Mouse (Mus musculus) forebrain, embryonic 12.5 days (tissue): ENCODE data around the gene Ints7. TPM values are rescaled to one million over a fixed set of nuclear protein-coding genes. Genes with fewer than 3 reads are reported as not detected.

Experiments used
- ATAC-seq: fragments of 200-750 bp; cut with Nextera tagmentation; 2 replicates; pipeline ENCODE4 v1.8.0; 2017; ENCODE audit warnings: moderate TSS enrichment; ENCODE audit not compliant: low FRiP score
- H3K27ac ChIP-seq: fragments of 300-500 bp; sonication (generic); 2 replicates; pipeline ENCODE4 v1.5.1; 2016; ENCODE audit warnings: mild to moderate bottlenecking
- H3K27me3 ChIP-seq: fragments of 300-500 bp; sonication (generic); 2 replicates; pipeline ENCODE4 v1.6.1; 2016; ENCODE audit warnings: mild to moderate bottlenecking
- H3K36me3 ChIP-seq: fragments of 300-500 bp; sonication (generic); replicated peaks from 2 replicates; pipeline ENCODE4 v1.6.1; 2016; ENCODE audit warnings: mild to moderate bottlenecking
- H3K4me1 ChIP-seq: fragments of 300-500 bp; sonication (generic); 2 replicates; pipeline ENCODE4 v1.6.1; 2016
- H3K4me2 ChIP-seq: fragments of 300-500 bp; sonication (generic); 2 replicates; pipeline ENCODE4 v1.6.1; 2016; ENCODE audit warnings: mild to moderate bottlenecking, moderate library complexity
- H3K4me3 ChIP-seq: fragments of 300-500 bp; sonication (generic); replicated peaks from 2 replicates; pipeline ENCODE4 v1.5.1; 2016; ENCODE audit warnings: mild to moderate bottlenecking
- H3K9ac ChIP-seq: fragments of 300-500 bp; sonication (generic); 2 replicates; pipeline ENCODE4 v1.6.1; 2016; ENCODE audit warnings: mild to moderate bottlenecking
- H3K9me3 ChIP-seq: fragments of 300-500 bp; sonication (generic); 2 replicates; pipeline ENCODE4 v1.6.1; 2016
- WGBS: fragments of 180-500 bp; shearing (Covaris S2); methylation state at CpG from one replicate; pipeline ENCODE4 v1.1.7; 2016; 5-methylcytosine and 5-hydroxymethylcytosine counted together
- polyA plus RNA-seq: library from polyadenylated mRNA; unstranded; fragments of >200 nt; fragmentation: Nextera tagmentation; extraction: Ambion mirVana; gene quantifications from 2 replicates; pipeline ENCODE4 v1.2.1, GENCODE M21; 2016

The Ints7 gene
- polyA plus RNA-seq, 1 experiment from 2014 or later, result 78.7 TPM

GRCm38 (mm10) chr1:191587062-191587461 lies 11.6 kb downstream of the Ints7 start:
- WGBS, result 92% methylated on average over 3 of the region's 3 CpGs
- no peak overlapping the region for H3K4me2 ChIP-seq
- no peak for ATAC-seq
- H3K4me1 ChIP-seq, result no peaks in the 10 kb centered on the region
- H3K9ac ChIP-seq, result no peak overlapping the region
- H3K4me3 ChIP-seq, result no peak overlapping the region
- H3K27ac ChIP-seq, result no peak overlapping the region
- H3K27me3 ChIP-seq, result no peaks in the 10 kb centered on the region
- peaks cover 77% of the 10 kb centered on the region for H3K36me3 ChIP-seq
- no peaks in the 10 kb centered on the region for H3K9me3 ChIP-seq

GRCm38 (mm10) chr1:191588749-191589148 lies 13.3 kb downstream of the Ints7 start:
- WGBS, result 97% methylated on average over 2 of the region's 2 CpGs
- no peak for ATAC-seq
- no peak overlapping the region for H3K9ac ChIP-seq
- peaks cover 75% of the 10 kb centered on the region for H3K36me3 ChIP-seq
- H3K4me2 ChIP-seq, result no peak overlapping the region
- no peaks in the 10 kb centered on the region for H3K4me1 ChIP-seq
- no peak overlapping the region for H3K27ac ChIP-seq
- no peaks in the 10 kb centered on the region for H3K9me3 ChIP-seq
- H3K27me3 ChIP-seq, result no peaks in the 10 kb centered on the region
- no peak overlapping the region for H3K4me3 ChIP-seq

- Histone ChIP-seq H3K4me1 (no peaks in the 10 kb centered on the region), H3K4me3 (no peak overlapping the region), H3K36me3 (peaks cover 72% of the 10 kb centered on the region), H3K27me3 (no peaks in the 10 kb centered on the region), H3K9me3 (no peaks in the 10 kb centered on the region), H3K4me2 (no peak overlapping the region), H3K27ac (no peak overlapping the region), H3K9ac (no peak overlapping the region)
- 87% methylated on average over 12 of the region's 12 CpGs for WGBS
- ATAC-seq, result no peak
These were observed 16.7 kb downstream of the Ints7 start for GRCm38 (mm10) chr1:191592016-191592720.

GRCm38 (mm10) chr1:191596076-191596475 lies 20.6 kb downstream of the Ints7 start:
- peaks cover 74% of the 10 kb centered on the region for H3K36me3 ChIP-seq
- H3K4me2 ChIP-seq, result no peak overlapping the region
- no peak for ATAC-seq
- H3K9ac ChIP-seq, result no peak overlapping the region
- no peaks in the 10 kb centered on the region for H3K9me3 ChIP-seq
- no peaks in the 10 kb centered on the region for H3K27me3 ChIP-seq
- no peak overlapping the region for H3K27ac ChIP-seq
- no peak overlapping the region for H3K4me3 ChIP-seq
- no peaks in the 10 kb centered on the region for H3K4me1 ChIP-seq
- 95% methylated on average over 8 of the region's 8 CpGs for WGBS

- peaks cover 65% of the 10 kb centered on the region for H3K36me3 ChIP-seq
- no peaks in the 10 kb centered on the region for H3K27me3 ChIP-seq
- WGBS, result 91% methylated on average over 5 of the region's 5 CpGs
- no peak overlapping the region for H3K4me3 ChIP-seq
- H3K4me2 ChIP-seq, result no peak overlapping the region
- H3K9me3 ChIP-seq, result no peaks in the 10 kb centered on the region
- no peak for ATAC-seq
- no peak overlapping the region for H3K27ac ChIP-seq
- no peak overlapping the region for H3K9ac ChIP-seq
- H3K4me1 ChIP-seq, result no peaks in the 10 kb centered on the region
These were observed 23.8 kb downstream of the Ints7 start for GRCm38 (mm10) chr1:191599210-191599609.

GRCm38 (mm10) chr1:191604690-191605089 lies 29.3 kb downstream of the Ints7 start:
- Histone ChIP-seq H3K4me3 (no peak overlapping the region), H3K27me3 (no peaks in the 10 kb centered on the region), H3K4me1 (no peaks in the 10 kb centered on the region), H3K36me3 (peaks cover 68% of the 10 kb centered on the region), H3K4me2 (no peak overlapping the region), H3K9ac (no peak overlapping the region), H3K9me3 (no peaks in the 10 kb centered on the region), H3K27ac (no peak overlapping the region)
- ATAC-seq, result no peak
- 67% methylated on average over 3 of the region's 3 CpGs for WGBS

GRCm38 (mm10) chr1:191609051-191609450 lies 33.6 kb downstream of the Ints7 start:
- no peak overlapping the region for H3K27ac ChIP-seq
- WGBS, result 95% methylated on average over 6 of the region's 6 CpGs
- H3K9me3 ChIP-seq, result no peaks in the 10 kb centered on the region
- peaks cover 89% of the 10 kb centered on the region for H3K36me3 ChIP-seq
- ATAC-seq, result no peak
- H3K4me1 ChIP-seq, result no peaks in the 10 kb centered on the region
- H3K27me3 ChIP-seq, result no peaks in the 10 kb centered on the region
- H3K4me2 ChIP-seq, result no peak overlapping the region
- H3K9ac ChIP-seq, result no peak overlapping the region
- H3K4me3 ChIP-seq, result no peak overlapping the region

GRCm38 (mm10) chr1:191609578-191609977 lies 34.1 kb downstream of the Ints7 start:
- ATAC-seq, result no peak
- no peaks in the 10 kb centered on the region for H3K27me3 ChIP-seq
- H3K27ac ChIP-seq, result no peak overlapping the region
- H3K9me3 ChIP-seq, result no peaks in the 10 kb centered on the region
- H3K9ac ChIP-seq, result no peak overlapping the region
- peaks cover 93% of the 10 kb centered on the region for H3K36me3 ChIP-seq
- WGBS, result 97% methylated on average over 1 of the region's 1 CpGs
- no peak overlapping the region for H3K4me3 ChIP-seq
- no peak overlapping the region for H3K4me2 ChIP-seq
- no peaks in the 10 kb centered on the region for H3K4me1 ChIP-seq

GRCm38 (mm10) chr1:191610357-191610756 lies 34.9 kb downstream of the Ints7 start:
- 92% methylated on average over 7 of the region's 7 CpGs for WGBS
- no peaks in the 10 kb centered on the region for H3K27me3 ChIP-seq
- no peak overlapping the region for H3K27ac ChIP-seq
- H3K4me2 ChIP-seq, result no peak overlapping the region
- H3K4me3 ChIP-seq, result no peak overlapping the region
- no peak overlapping the region for H3K9ac ChIP-seq
- H3K4me1 ChIP-seq, result no peaks in the 10 kb centered on the region
- H3K36me3 ChIP-seq, result peaks cover 93% of the 10 kb centered on the region
- ATAC-seq, result no peak
- no peaks in the 10 kb centered on the region for H3K9me3 ChIP-seq

GRCm38 (mm10) chr1:191611686-191612085 lies 36.2 kb downstream of the Ints7 start:
- H3K9me3 ChIP-seq, result no peaks in the 10 kb centered on the region
- no peak overlapping the region for H3K4me3 ChIP-seq
- H3K27ac ChIP-seq, result no peak overlapping the region
- WGBS, result 90% methylated on average over 9 of the region's 9 CpGs
- H3K36me3 ChIP-seq, result peaks cover 95% of the 10 kb centered on the region
- H3K9ac ChIP-seq, result no peak overlapping the region
- H3K4me1 ChIP-seq, result no peaks in the 10 kb centered on the region
- H3K27me3 ChIP-seq, result no peaks in the 10 kb centered on the region
- no peak for ATAC-seq
- no peak overlapping the region for H3K4me2 ChIP-seq

GRCm38 (mm10) chr1:191612877-191613276 lies 37.4 kb downstream of the Ints7 start:
- H3K4me2 ChIP-seq, result no peak overlapping the region
- no peaks in the 10 kb centered on the region for H3K27me3 ChIP-seq
- peaks cover 95% of the 10 kb centered on the region for H3K36me3 ChIP-seq
- no peaks in the 10 kb centered on the region for H3K4me1 ChIP-seq
- no peaks in the 10 kb centered on the region for H3K9me3 ChIP-seq
- no peak overlapping the region for H3K9ac ChIP-seq
- ATAC-seq, result no peak
- WGBS, result 88% methylated on average over 16 of the region's 16 CpGs
- no peak overlapping the region for H3K4me3 ChIP-seq
- H3K27ac ChIP-seq, result no peak overlapping the region

- ATAC-seq, result no peak
- Histone ChIP-seq H3K27me3 (no peaks in the 10 kb centered on the region), H3K9ac (no peak overlapping the region), H3K27ac (no peak overlapping the region), H3K4me3 (no peak overlapping the region), H3K36me3 (peaks cover 97% of the 10 kb centered on the region), H3K4me2 (no peak overlapping the region), H3K9me3 (no peaks in the 10 kb centered on the region), H3K4me1 (no peaks in the 10 kb centered on the region)
- WGBS, result 65% methylated on average over 8 of the region's 8 CpGs
These were observed 40.8 kb downstream of the Ints7 start for GRCm38 (mm10) chr1:191616245-191616644.

- no peaks in the 10 kb centered on the region for H3K9me3 ChIP-seq
- H3K36me3 ChIP-seq, result peaks cover 97% of the 10 kb centered on the region
- ATAC-seq, result no peak
These were observed 42.2 kb downstream of the Ints7 start for GRCm38 (mm10) chr1:191617589-191617988.

More at GRCm38 (mm10) chr1:191617589-191617988, 42.2 kb downstream of the Ints7 start:
- H3K4me2 ChIP-seq, result no peak overlapping the region
- no peak overlapping the region for H3K27ac ChIP-seq
- no peaks in the 10 kb centered on the region for H3K4me1 ChIP-seq
- no peak overlapping the region for H3K4me3 ChIP-seq
- no peak overlapping the region for H3K9ac ChIP-seq
- H3K27me3 ChIP-seq, result no peaks in the 10 kb centered on the region
- WGBS, result 89% methylated on average over 3 of the region's 3 CpGs
